ENCODE assay signal across 8 mouse cellular contexts in the genomic region with DNA sequence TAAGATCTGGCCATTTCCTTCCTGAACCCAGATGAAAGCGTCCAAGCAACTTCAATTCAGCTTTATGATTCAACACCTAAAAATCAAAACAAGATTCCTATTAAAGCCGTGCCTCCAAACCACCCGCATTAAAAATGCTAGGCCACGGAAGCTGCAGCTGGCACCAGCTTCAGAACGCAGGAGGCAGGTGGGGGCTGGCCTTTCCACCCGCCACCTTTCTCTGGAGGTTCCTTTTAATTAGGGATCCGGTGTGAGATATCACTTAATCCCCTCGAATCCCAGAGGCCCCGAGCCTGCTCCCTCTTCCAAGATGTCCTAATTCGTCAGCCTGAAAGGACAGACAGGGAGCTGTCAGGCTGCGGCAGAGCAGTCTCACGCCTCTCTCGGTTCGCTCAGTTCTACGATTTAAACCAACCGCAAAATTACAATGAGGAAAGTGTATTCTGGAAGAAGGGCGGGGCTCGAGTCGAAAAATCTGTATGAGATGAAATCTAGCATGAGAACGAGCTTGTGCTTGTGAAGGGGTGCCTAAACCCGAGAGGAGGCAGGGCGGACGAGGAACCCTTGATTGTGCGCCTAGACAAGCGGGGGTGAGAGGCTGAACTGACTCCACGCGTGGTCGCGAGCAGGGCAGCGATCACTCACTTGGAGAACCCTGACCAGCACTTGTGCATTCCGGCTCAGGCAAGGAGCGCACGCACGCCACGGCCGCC. TPM values are rescaled to one million over a fixed set of nuclear protein-coding genes. Genes with fewer than 3 reads are reported as not detected.
DNase-seq lines count a peak whose midpoint lies in the region; ATAC-seq and TF ChIP-seq lines count a peak whose summit lies in the region.

No protein-coding gene starts in this region.

- H3K27me3 ChIP-seq in forebrain, embryonic 16.5 days (replicated peaks; ENCODE audit: control insufficient read depth, insufficient read depth, low read length): peaks cover 21% of the 10 kb centered on the region
- peaks cover 47% of the 10 kb centered on the region for H3K27me3 ChIP-seq in liver, embryonic 16.5 days (ENCODE audit: control insufficient read depth, insufficient read depth, low read depth, low read length)

- peaks cover 6% of the 10 kb centered on the region; the same call in 1 of the 2 replicates for H3K4me1 ChIP-seq in lung, adult 2 months (ENCODE audit: control insufficient read depth, insufficient read depth, low read length)
- H3K4me1 ChIP-seq in brown adipose tissue, adult 24 weeks (ENCODE audit: control insufficient read depth, insufficient read depth, insufficient read length, low read length): 0 out of 2 replicates have a peak, but pooled peaks cover 2% of the 10 kb centered on the region
- H3K4me1 ChIP-seq in forebrain, embryonic 16.5 days (replicated peaks; ENCODE audit: control insufficient read depth, insufficient read depth, low read length): peaks cover 20% of the 10 kb centered on the region
- no peaks in the 10 kb centered on the region; the same call in 1 of the 2 replicates for H3K4me1 ChIP-seq in liver, embryonic 16.5 days (ENCODE audit: control insufficient read depth, low read depth, low read length)

- no peaks in the 10 kb centered on the region for H3K36me3 ChIP-seq in forebrain, embryonic 16.5 days (ENCODE audit: control insufficient read depth, insufficient read depth)
- H3K36me3 ChIP-seq in liver, embryonic 16.5 days (ENCODE audit: control insufficient read depth, insufficient read depth): no peaks in the 10 kb centered on the region

- H3K9ac ChIP-seq in forebrain, embryonic 16.5 days (replicated peaks; ENCODE audit: low read depth, low read length): peak overlapping the region; percentile 63
- no peak overlapping the region for H3K9ac ChIP-seq in liver, embryonic 16.5 days (ENCODE audit: low read depth, low read length)

- DNase-seq in lung, adult 2 months: peak; percentile 17
- no peak for DNase-seq in lung, postnatal 14 days
- no peak for DNase-seq in spleen, postnatal 4 days (ENCODE audit: low spot score in 2 of 2)
- no peak for DNase-seq in B cell, adult 2 months
- DNase-seq in cerebellum, adult 9-11 months: no peak

- peak overlapping the region; percentile 95 for H3K4me2 ChIP-seq in forebrain, embryonic 16.5 days (ENCODE audit: low read length)
- peak overlapping the region; percentile 51 for H3K4me2 ChIP-seq in liver, embryonic 16.5 days (ENCODE audit: low read depth, low read length)

- no peaks in the 10 kb centered on the region for H3K9me3 ChIP-seq in forebrain, embryonic 16.5 days (ENCODE audit: control insufficient read depth, low read length)
- H3K9me3 ChIP-seq in liver, embryonic 16.5 days (replicated peaks; ENCODE audit: control insufficient read depth, low read length): no peaks in the 10 kb centered on the region

- no peak for TF ChIP-seq CTCF in lung, adult 2 months (IDR thresholded peaks at IDR 0.05; ENCODE audit: insufficient read depth, low read length)

- no peak overlapping the region for H3K27ac ChIP-seq in brown adipose tissue, adult 24 weeks (replicated peaks; ENCODE audit: low read depth, low read length)
- no peak overlapping the region for H3K27ac ChIP-seq in forebrain, embryonic 16.5 days (ENCODE audit: low read length)
- no peak overlapping the region for H3K27ac ChIP-seq in liver, embryonic 16.5 days (ENCODE audit: low read length)

- 5% methylated on average over 36 of the region's 36 CpGs for WGBS in lung, adult 2 months
- 2% methylated on average over 36 of the region's 36 CpGs for WGBS in forebrain, embryonic 16.5 days
- 3% methylated on average over 36 of the region's 36 CpGs for WGBS in liver, embryonic 16.5 days (ENCODE audit: insufficient replicate concordance)

- no peak for TF ChIP-seq POLR2A in lung, adult 2 months (IDR thresholded peaks at IDR 0.05; ENCODE audit: borderline replicate concordance, extremely low read depth, low read depth, low read length)

- H3K4me3 ChIP-seq in lung, adult 2 months (replicated peaks; ENCODE audit: extremely low read depth, low read depth, low read length): peak overlapping the region; percentile 54
- H3K4me3 ChIP-seq in brown adipose tissue, adult 24 weeks (ENCODE audit: insufficient read depth, low read depth, low read length): peak overlapping the region; percentile 62
- H3K4me3 ChIP-seq in forebrain, embryonic 16.5 days (replicated peaks; ENCODE audit: low read length): peak overlapping the region; percentile 70
- H3K4me3 ChIP-seq in liver, embryonic 16.5 days (ENCODE audit: low read depth, low read length): peak overlapping the region; percentile 45

- ATAC-seq in forebrain, embryonic 16.5 days: 0 out of 2 replicates have a peak, but pooled peaks have one; percentile 2
- no peak for ATAC-seq in liver, embryonic 16.5 days (ENCODE audit: low read depth)

RNA-seq across cellular contexts. Expression of a gene that starts 1.5 kb away (rescaled TPM):
- polyA plus RNA-seq in lung, adult 2 months (2012; rRNA removed): 1.8 and 2.1 TPM in 2 replicates
- polyA plus RNA-seq in brown adipose tissue, adult 24 weeks (2012; ENCODE audit: insufficient read depth, insufficient read length, missing spikeins): 0.67 and 1.0 TPM in 2 replicates
- polyA plus RNA-seq in forebrain, embryonic 16.5 days (2015; fragmentation: Nextera tagmentation; extraction: Ambion mirVana): 1.5 TPM in 2 replicates
- 0.36 and 0.39 TPM in 2 replicates for polyA plus RNA-seq in liver, embryonic 16.5 days (2015; fragmentation: Nextera tagmentation; extraction: Ambion mirVana)
